ENCODE assay signal across 10 mouse cellular contexts in the genomic region with DNA sequence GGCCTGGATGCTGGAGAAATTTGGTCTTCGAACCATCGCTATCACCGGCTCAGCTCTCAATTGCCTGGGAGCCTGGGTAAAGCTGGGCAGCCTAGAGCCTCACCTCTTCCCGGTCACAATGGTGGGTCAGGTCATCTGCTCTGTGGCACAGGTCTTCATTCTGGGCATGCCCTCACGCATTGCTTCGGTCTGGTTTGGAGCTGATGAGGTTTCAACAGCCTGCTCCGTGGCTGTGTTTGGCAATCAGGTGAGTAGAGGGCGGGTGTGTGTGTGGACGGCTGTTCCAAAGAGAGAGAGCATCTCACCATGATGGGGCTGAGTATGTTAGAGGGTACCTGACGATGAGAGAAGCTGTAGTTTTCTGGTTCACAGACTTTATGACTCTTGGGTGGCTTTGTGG. TPM values are rescaled to one million over a fixed set of nuclear protein-coding genes. Genes with fewer than 3 reads are reported as not detected.
DNase-seq lines count a peak whose midpoint lies in the region; ATAC-seq and TF ChIP-seq lines count a peak whose summit lies in the region.
"Had no signal": no experiment of that assay in that cellular context is flagged by ENCODE, and none has a peak within 500 bp of the region (broad histone marks: within the 10 kb centered on the region; RNA-seq: fewer than 3 reads in every experiment).

No protein-coding gene starts in this region.

- H3K4me2 ChIP-seq in heart, embryonic 13.5 days: peak overlapping the region; percentile 98
- H3K4me2 ChIP-seq in limb, embryonic 14.5 days (replicated peaks; ENCODE audit: low read depth, low read length, severe bottlenecking): peak overlapping the region; percentile 92; the same call in 1 of the 2 replicates

- TF ChIP-seq CTCF in lung, adult 2 months (IDR thresholded peaks at IDR 0.05; ENCODE audit: insufficient read depth, low read length): no peak
- no peak for TF ChIP-seq CTCF in olfactory bulb, adult 2 months (IDR thresholded peaks at IDR 0.05; ENCODE audit: insufficient read depth, low read depth, low read length)

- H3K4me1 ChIP-seq in heart, embryonic 13.5 days: peaks cover 15% of the 10 kb centered on the region
- H3K4me1 ChIP-seq in lung, adult 2 months (ENCODE audit: control insufficient read depth, insufficient read depth, low read length): peaks cover 2% of the 10 kb centered on the region; the same call in 1 of the 2 replicates
- H3K4me1 ChIP-seq in limb, embryonic 14.5 days (ENCODE audit: control insufficient read depth, insufficient read depth, low read length): peaks cover 7% of the 10 kb centered on the region; the same call in 1 of the 2 replicates
- H3K4me1 ChIP-seq in olfactory bulb, adult 2 months (ENCODE audit: control insufficient read depth, insufficient read depth, low read length): peaks cover 14% of the 10 kb centered on the region

- H3K9me3 ChIP-seq in heart, embryonic 13.5 days: no peaks in the 10 kb centered on the region
- H3K9me3 ChIP-seq in limb, embryonic 14.5 days (ENCODE audit: control insufficient read depth, low read length): no peaks in the 10 kb centered on the region

- H3K27me3 ChIP-seq in heart, embryonic 13.5 days (replicated peaks): peaks cover 24% of the 10 kb centered on the region
- no peaks in the 10 kb centered on the region for H3K27me3 ChIP-seq in limb, embryonic 14.5 days (ENCODE audit: control insufficient read depth, insufficient read depth, low read length)

- H3K27ac ChIP-seq in heart, embryonic 13.5 days (replicated peaks): no peak overlapping the region
- H3K27ac ChIP-seq in limb, embryonic 14.5 days (replicated peaks; ENCODE audit: low read depth, low read length): no peak overlapping the region
- H3K27ac ChIP-seq in olfactory bulb, adult 2 months (ENCODE audit: insufficient read depth, low read depth, low read length): no peak overlapping the region

- no peak for DNase-seq in heart, adult 9 months (ENCODE audit: low spot score in 2 of 2)
- DNase-seq in lung, adult 2 months: peak; percentile 24
- DNase-seq in lung, postnatal 25 days (ENCODE audit: low spot score): no peak
- DNase-seq in limb, embryonic 14.5 days (ENCODE audit: low spot score): no peak
- DNase-seq in cerebellum, adult 9-11 months: no peak
- DNase-seq: cerebellum, adult 9-10 months; right cerebral cortex, adult 18-20 months had no signal

- no peak overlapping the region for H3K9ac ChIP-seq in heart, embryonic 13.5 days
- no peak overlapping the region for H3K9ac ChIP-seq in limb, embryonic 14.5 days (ENCODE audit: low read depth, low read length, severe bottlenecking)

- TF ChIP-seq POLR2A in lung, adult 2 months (IDR thresholded peaks at IDR 0.05; ENCODE audit: borderline replicate concordance, extremely low read depth, low read depth, low read length): no peak
- TF ChIP-seq POLR2A in limb, embryonic 14.5 days (IDR thresholded peaks at IDR 0.05; ENCODE audit: borderline replicate concordance, extremely low read depth, insufficient read depth, insufficient read length): no peak
- no peak for TF ChIP-seq POLR2A in olfactory bulb, adult 2 months (IDR thresholded peaks at IDR 0.05; ENCODE audit: insufficient read depth, low read depth, low read length)

- WGBS in heart, embryonic 13.5 days: 75% methylated on average over 10 of the region's 10 CpGs
- WGBS in lung, adult 2 months: 72% methylated on average over 10 of the region's 10 CpGs
- 89% methylated on average over 10 of the region's 10 CpGs for WGBS in limb, embryonic 14.5 days
- 90% methylated on average over 10 of the region's 10 CpGs for WGBS in olfactory bulb, adult 2 months

- no peak for ATAC-seq in heart, embryonic 13.5 days (ENCODE audit: extremely low read depth, insufficient number of reproducible peaks, low FRiP score, low TSS enrichment)
- no peak for ATAC-seq in limb, embryonic 14.5 days (ENCODE audit: low FRiP score, low read depth)
- ATAC-seq in frontal cortex, adult (ENCODE audit: low TSS enrichment): no peak

- no peaks in the 10 kb centered on the region for H3K36me3 ChIP-seq in heart, embryonic 13.5 days
- no peaks in the 10 kb centered on the region for H3K36me3 ChIP-seq in limb, embryonic 14.5 days (ENCODE audit: control insufficient read depth, insufficient read depth, low read length)

- H3K4me3 ChIP-seq in heart, embryonic 13.5 days: peak overlapping the region; percentile 64
- H3K4me3 ChIP-seq in lung, adult 2 months (replicated peaks; ENCODE audit: extremely low read depth, low read depth, low read length): peak overlapping the region; percentile 2
- no peak overlapping the region for H3K4me3 ChIP-seq in limb, embryonic 14.5 days (replicated peaks; ENCODE audit: low read length)
- peak overlapping the region; percentile 11; the same call in 1 of the 2 replicates for H3K4me3 ChIP-seq in olfactory bulb, adult 2 months (ENCODE audit: insufficient read depth, low read depth, low read length)

RNA-seq across cellular contexts. Expression of gene Flvcr2, which starts 1.0 kb away (rescaled TPM):
- 5.4 and 5.7 TPM in 2 replicates for polyA plus RNA-seq in heart, embryonic 13.5 days (2015; fragmentation: Nextera tagmentation; extraction: Ambion mirVana)
- 11.6 and 12.7 TPM in 2 replicates for polyA plus RNA-seq in lung, adult 2 months (2012; rRNA removed)
- polyA plus RNA-seq in limb, embryonic 14.5 days (2012; rRNA removed): 4.4 and 4.7 TPM in 2 replicates
- polyA plus RNA-seq in limb, embryonic 14.5 days (2014; fragmentation: Nextera tagmentation; extraction: Ambion mirVana): 1.9 and 2.8 TPM in 2 replicates
- not detected in 2 replicates for polyA plus RNA-seq in olfactory bulb, adult 2 months (2012; ENCODE audit: insufficient read depth, insufficient read length, low replicate concordance, missing spikeins)
